Mouse (Mus musculus): Measurements from ENCODE around the gene Nfib.
A peak's percentile ranks its signal among the peaks of the same experiment; 100 is the strongest.

The Nfib gene

GRCm38 (mm10) chr4:82512743-82513425 is 192.7 kb downstream of the Nfib start:
- DNase-seq (ENCODE audit: low read depth): peak; percentile 2

GRCm38 (mm10) chr4:82512335-82512734 is 193.2 kb downstream of the Nfib start:
- DNase-seq (ENCODE audit: low read depth): no peak

GRCm38 (mm10) chr4:82511524-82511923 is 194.0 kb downstream of the Nfib start:
- no peak for DNase-seq (ENCODE audit: low read depth)

GRCm38 (mm10) chr4:82511001-82511513 is 194.5 kb downstream of the Nfib start:
- DNase-seq (ENCODE audit: low read depth): no peak

- DNase-seq (ENCODE audit: low read depth): no peak
Observed at GRCm38 (mm10) chr4:82509771-82510170, 195.8 kb downstream of the Nfib start.

- no peak for DNase-seq (ENCODE audit: low read depth)
Observed at GRCm38 (mm10) chr4:82509166-82509767, 196.3 kb downstream of the Nfib start.

- DNase-seq (ENCODE audit: low read depth): no peak
Observed at GRCm38 (mm10) chr4:82508281-82508687, 197.3 kb downstream of the Nfib start.

- DNase-seq (ENCODE audit: low read depth): no peak
Observed at GRCm38 (mm10) chr4:82507541-82508280, 197.8 kb downstream of the Nfib start.

- DNase-seq (ENCODE audit: low read depth): no peak
Observed at GRCm38 (mm10) chr4:82506731-82507331, 198.7 kb downstream of the Nfib start.

- no peak for DNase-seq (ENCODE audit: low read depth)
Observed at GRCm38 (mm10) chr4:82506081-82506730, 199.3 kb downstream of the Nfib start.

GRCm38 (mm10) chr4:82505121-82506031 is 200.2 kb downstream of the Nfib start:
- no peak for DNase-seq (ENCODE audit: low read depth)

- DNase-seq (ENCODE audit: low read depth): no peak
Observed at GRCm38 (mm10) chr4:82504284-82505120, 201.0 kb downstream of the Nfib start.

GRCm38 (mm10) chr4:82504015-82504283 is 201.6 kb downstream of the Nfib start:
- DNase-seq (ENCODE audit: low read depth): no peak

- DNase-seq (ENCODE audit: low read depth): no peak
Observed at GRCm38 (mm10) chr4:82503274-82504014, 202.1 kb downstream of the Nfib start.

- DNase-seq (ENCODE audit: low read depth): no peak
Observed at GRCm38 (mm10) chr4:82502611-82503010, 202.9 kb downstream of the Nfib start.

GRCm38 (mm10) chr4:82502012-82502411 is 203.5 kb downstream of the Nfib start:
- DNase-seq (ENCODE audit: low read depth): no peak

GRCm38 (mm10) chr4:82500578-82501098 is 204.9 kb downstream of the Nfib start:
- DNase-seq (ENCODE audit: low read depth): no peak

GRCm38 (mm10) chr4:82499725-82500577 is 205.6 kb downstream of the Nfib start:
- DNase-seq (ENCODE audit: low read depth): no peak
